Mouse (Mus musculus): ENCODE measurements around the gene Hnrnpr. TPM values are rescaled to one million over a fixed set of nuclear protein-coding genes. Genes with fewer than 3 reads are reported as not detected.
A peak's percentile ranks its signal among the peaks of the same experiment; 100 is the strongest.

The Hnrnpr gene
- polyA plus RNA-seq (2016; fragmentation: Nextera tagmentation; extraction: Ambion mirVana), result 197 and 217 TPM in 2 replicates

DNA sequence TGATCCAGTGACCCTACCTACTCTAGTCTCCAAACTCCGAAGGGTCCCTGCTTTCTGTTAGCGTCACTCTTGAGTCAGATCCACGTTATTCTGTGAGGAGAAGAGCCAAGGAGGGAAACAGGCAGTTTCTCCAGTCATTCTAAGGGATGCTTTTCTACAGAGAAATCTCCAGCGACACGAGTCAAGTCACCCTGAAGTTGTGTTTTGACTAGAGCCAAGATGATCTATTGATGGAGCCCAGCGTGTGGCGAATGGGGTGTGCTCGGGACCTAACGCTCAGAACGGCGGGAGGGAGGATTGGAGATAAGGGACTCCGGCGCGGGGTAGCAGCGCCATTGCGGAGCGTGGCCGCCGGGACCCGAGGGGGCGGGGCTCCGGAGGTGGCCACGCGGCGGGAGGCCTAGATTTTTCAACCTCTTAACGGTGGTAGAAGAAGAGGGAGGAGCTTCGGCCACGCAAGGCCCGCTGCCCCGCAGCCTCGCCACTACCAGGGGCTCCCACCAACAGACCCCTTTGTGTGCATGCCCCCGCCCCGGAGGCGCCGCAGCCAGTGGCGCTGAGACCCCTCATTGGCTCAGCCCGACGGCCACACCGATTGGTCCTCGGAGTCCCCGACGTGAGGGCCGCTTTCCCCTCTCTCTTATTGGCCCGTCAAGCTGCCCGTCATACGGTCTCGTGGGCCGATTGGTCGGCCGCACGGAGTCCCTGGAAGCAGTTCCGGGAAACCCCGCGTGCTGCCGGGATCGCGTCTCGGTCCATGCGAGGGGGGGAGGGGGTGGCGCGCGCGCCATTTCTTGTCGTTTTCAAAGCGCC is at the start of gene Hnrnpr:
Gene Hnrnpr (plus strand): TSS at position 714 of the 813 bp plus-strand sequence.
- Histone ChIP-seq H3K9me3 (no peaks in the 10 kb centered on the region), H3K27me3 (ENCODE audit: insufficient read depth, poor library complexity, severe bottlenecking) (no peaks in the 10 kb centered on the region), H3K36me3 (no peaks in the 10 kb centered on the region), H3K27ac (peak within 1 kb of the TSS; percentile 100), H3K4me1 (replicated peaks) (peaks cover 41% of the 10 kb centered on the region), H3K4me3 (peak within 1 kb of the TSS; percentile 100)
- peak; percentile 100 for DNase-seq (ENCODE audit: low spot score)
- under 1% methylated on average over 65 of the region's 65 CpGs for WGBS

DNA sequence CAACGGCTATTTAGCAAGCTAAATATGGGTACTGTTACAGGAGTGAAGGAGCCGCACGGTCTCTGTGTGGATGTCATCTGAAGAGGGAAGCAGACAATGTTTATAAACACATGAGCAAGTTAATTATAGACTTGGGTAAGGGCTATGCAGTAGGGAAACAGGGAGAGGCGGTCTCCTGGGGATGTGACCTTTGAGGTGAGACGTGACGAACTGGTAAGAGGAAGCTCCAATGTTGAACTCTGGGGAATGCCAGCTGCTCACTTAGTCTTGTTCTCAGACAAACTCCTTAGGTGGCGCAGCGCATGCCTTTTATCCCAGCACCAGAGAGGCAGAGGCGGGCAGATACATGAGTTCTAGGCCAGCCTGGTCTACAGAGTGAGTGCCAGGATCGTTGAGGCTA is 48.8 kb upstream of the Hnrnpr start:
- Histone ChIP-seq H3K27ac (no peak overlapping the region), H3K36me3 (no peaks in the 10 kb centered on the region), H3K9me3 (no peaks in the 10 kb centered on the region), H3K4me3 (no peak overlapping the region), H3K27me3 (ENCODE audit: insufficient read depth, poor library complexity, severe bottlenecking) (no peaks in the 10 kb centered on the region; the same call in 1 of the 2 replicates), H3K4me1 (replicated peaks) (peaks cover 25% of the 10 kb centered on the region)
- DNase-seq (ENCODE audit: low spot score), result no peak
- 76% methylated on average over 10 of the region's 10 CpGs for WGBS

DNA sequence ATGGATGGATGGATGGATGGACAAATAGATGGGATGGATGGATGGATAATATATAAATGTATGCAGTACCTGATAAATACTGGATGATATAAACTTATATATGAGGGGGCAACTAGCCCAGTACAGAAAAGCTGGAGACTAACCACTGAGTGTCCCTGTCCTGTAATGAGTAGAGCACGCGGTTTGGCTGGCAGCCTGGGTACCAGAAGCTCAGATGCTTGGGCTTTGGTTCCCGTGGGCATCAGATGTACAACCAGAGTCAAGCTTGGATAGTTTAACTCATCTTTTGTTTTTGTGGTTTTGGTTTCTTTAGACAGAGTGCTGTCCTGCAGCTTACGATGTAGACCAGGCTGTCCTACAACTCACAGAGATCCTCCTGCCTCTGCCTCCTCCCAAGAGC is 47.2 kb upstream of the Hnrnpr start:
- DNase-seq (ENCODE audit: low spot score), result no peak
- WGBS, result 96% methylated on average over 4 of the region's 4 CpGs
- no peak overlapping the region for H3K4me3 ChIP-seq
- H3K27ac ChIP-seq, result no peak overlapping the region
- peaks cover 18% of the 10 kb centered on the region for H3K4me1 ChIP-seq (replicated peaks)
- no peaks in the 10 kb centered on the region for H3K9me3 ChIP-seq
- no peaks in the 10 kb centered on the region; the same call in 1 of the 2 replicates for H3K27me3 ChIP-seq (ENCODE audit: insufficient read depth, poor library complexity, severe bottlenecking)
- no peaks in the 10 kb centered on the region for H3K36me3 ChIP-seq

DNA sequence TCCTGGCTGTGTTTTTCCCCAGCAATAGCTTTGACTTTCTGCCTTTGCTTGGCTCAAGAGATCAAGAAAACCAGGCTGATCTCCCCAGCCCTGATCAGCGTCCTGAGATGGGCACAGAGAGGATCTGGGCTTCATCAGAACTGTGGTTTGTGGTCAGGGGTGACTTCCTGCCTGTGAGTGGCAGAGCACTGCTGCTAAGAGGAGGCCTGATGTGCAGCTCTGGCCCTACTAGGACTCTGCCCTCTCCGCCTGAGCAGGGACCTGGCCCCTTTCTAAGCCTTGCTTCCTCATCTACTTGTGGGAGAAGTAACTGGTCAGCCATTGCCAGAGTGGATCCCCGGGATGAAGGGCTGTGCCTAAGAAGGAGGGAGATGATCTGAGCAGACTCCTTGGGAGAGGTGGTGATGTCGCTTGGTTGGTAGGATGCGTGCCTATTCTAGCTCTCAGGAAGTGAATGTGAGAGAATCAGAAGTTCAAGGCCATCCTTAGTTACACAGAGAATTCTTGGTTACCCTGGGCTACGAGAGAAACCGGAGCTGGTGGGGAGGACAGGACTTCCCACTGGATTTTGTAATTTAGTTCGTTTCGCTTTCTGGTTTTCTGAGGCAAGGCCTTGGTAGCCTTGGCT is 43.9 kb upstream of the Hnrnpr start:
- peaks cover 7% of the 10 kb centered on the region; the same call in 1 of the 2 replicates for H3K4me1 ChIP-seq (replicated peaks)
- no peak for DNase-seq (ENCODE audit: low spot score)
- no peaks in the 10 kb centered on the region for H3K9me3 ChIP-seq
- 79% methylated on average over 9 of the region's 9 CpGs for WGBS
- H3K27ac ChIP-seq, result no peak overlapping the region
- H3K36me3 ChIP-seq, result no peaks in the 10 kb centered on the region
- no peak overlapping the region for H3K4me3 ChIP-seq
- no peaks in the 10 kb centered on the region; the same call in 1 of the 2 replicates for H3K27me3 ChIP-seq (ENCODE audit: insufficient read depth, poor library complexity, severe bottlenecking)

DNA sequence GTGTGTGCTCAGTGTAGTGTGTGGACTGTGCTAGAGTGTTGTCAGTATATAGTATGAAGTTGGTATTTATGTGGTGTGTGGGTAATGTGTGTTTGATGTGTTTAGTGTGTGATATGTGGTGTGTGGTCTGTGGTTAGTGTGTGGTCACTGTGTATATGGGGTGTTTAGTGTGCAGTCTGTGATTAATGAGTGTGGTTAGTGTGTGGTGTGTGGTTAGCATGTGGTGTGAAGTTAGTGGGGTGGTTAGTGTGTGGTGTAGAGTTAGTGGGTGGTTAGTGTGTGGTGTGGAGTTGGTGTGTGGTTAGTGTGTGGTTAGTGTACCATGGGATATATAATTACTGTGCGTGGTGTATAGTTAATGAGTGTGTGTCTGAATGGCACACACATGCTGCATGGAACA is 41.8 kb upstream of the Hnrnpr start:
- DNase-seq (ENCODE audit: low spot score), result no peak
- WGBS, result 93% methylated on average over 1 of the region's 1 CpGs

DNA sequence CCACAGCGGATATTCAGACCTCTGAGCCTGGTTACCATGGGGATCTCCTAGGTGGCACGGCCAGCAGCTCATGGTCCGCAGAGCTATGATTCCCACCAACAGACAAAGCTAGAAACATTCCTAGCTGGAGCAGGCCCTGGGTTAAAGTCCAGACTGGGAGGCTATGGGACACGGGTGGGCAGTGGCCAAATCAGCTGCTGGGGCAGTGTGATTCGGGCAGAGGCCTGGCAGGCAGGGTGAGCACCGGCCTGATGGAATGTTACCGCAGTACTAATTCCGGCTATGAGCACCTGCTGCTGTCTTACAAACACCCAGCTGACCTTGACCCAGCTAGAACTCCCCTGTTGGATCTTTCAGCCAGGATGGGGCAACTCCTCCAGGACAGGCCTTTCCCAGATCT is 40.1 kb upstream of the Hnrnpr start:
- H3K9me3 ChIP-seq, result peaks cover 18% of the 10 kb centered on the region
- 0 out of 2 replicates have a peak, but pooled peaks cover 7% of the 10 kb centered on the region for H3K4me1 ChIP-seq (replicated peaks)
- peaks cover 5% of the 10 kb centered on the region; the same call in 1 of the 2 replicates for H3K36me3 ChIP-seq
- no peak overlapping the region for H3K27ac ChIP-seq
- 85% methylated on average over 8 of the region's 8 CpGs for WGBS
- H3K4me3 ChIP-seq, result no peak overlapping the region
- DNase-seq (ENCODE audit: low spot score), result no peak
- no peaks in the 10 kb centered on the region for H3K27me3 ChIP-seq (ENCODE audit: insufficient read depth, poor library complexity, severe bottlenecking)

More for the DNA sequence above, 41.8 kb upstream of the Hnrnpr start:
- no peak overlapping the region for H3K4me3 ChIP-seq
- peaks cover 16% of the 10 kb centered on the region for H3K9me3 ChIP-seq
- peaks cover 5% of the 10 kb centered on the region; the same call in 1 of the 2 replicates for H3K36me3 ChIP-seq
- peaks cover 7% of the 10 kb centered on the region; the same call in 1 of the 2 replicates for H3K4me1 ChIP-seq (replicated peaks)
- no peak overlapping the region for H3K27ac ChIP-seq
- H3K27me3 ChIP-seq (ENCODE audit: insufficient read depth, poor library complexity, severe bottlenecking), result no peaks in the 10 kb centered on the region; the same call in 1 of the 2 replicates

DNA sequence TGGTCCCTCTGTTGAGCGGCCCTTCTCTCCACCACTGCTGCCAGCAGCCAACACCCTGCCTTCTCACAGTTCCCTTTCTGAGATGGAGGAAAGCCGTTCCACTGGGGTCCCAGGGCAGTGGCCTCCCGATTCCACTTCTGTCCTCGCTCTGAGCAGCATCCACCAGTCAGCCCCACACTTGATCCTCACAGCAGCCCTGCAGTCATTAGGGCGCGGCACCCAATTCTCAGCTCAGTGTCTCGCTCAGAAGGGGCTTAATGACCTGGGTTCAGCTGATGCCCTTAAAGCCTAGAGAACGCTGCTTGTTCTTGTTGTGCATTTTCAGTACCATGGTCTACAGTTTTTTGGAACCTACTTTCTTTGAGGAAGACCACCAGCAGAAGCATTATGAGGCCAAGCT is 29.6 kb upstream of the Hnrnpr start:
- peak overlapping the region; percentile 19 for H3K27ac ChIP-seq
- H3K9me3 ChIP-seq, result no peaks in the 10 kb centered on the region
- H3K27me3 ChIP-seq (ENCODE audit: insufficient read depth, poor library complexity, severe bottlenecking), result peaks cover 7% of the 10 kb centered on the region; the same call in 1 of the 2 replicates
- no peaks in the 10 kb centered on the region for H3K36me3 ChIP-seq
- H3K4me1 ChIP-seq (replicated peaks), result peaks cover 40% of the 10 kb centered on the region
- WGBS, result 84% methylated on average over 8 of the region's 8 CpGs
- no peak overlapping the region for H3K4me3 ChIP-seq
- DNase-seq (ENCODE audit: low spot score), result no peak

DNA sequence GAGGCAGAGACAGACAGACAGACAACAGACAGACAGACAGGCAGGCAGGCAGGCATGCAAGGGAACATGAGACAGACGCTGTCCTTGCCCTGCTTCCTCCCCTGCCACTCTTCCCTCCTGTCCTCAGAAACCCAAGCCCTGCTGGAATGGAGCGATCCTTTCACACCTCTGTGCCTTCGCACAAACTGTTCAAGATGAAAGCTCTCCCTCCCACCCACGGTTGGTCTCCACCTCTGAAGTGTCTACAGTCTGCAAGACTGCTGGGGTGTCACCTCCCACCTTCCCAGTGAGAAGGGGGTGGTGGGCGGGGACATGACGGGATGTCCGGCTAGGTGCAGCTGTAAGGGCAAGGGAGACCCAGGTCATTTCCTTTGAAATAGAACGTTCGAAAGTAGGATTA is 29.1 kb upstream of the Hnrnpr start:
- no peaks in the 10 kb centered on the region for H3K9me3 ChIP-seq
- no peaks in the 10 kb centered on the region for H3K36me3 ChIP-seq
- H3K27me3 ChIP-seq (ENCODE audit: insufficient read depth, poor library complexity, severe bottlenecking), result peaks cover 7% of the 10 kb centered on the region; the same call in 1 of the 2 replicates
- no peak for DNase-seq (ENCODE audit: low spot score)
- 51% methylated on average over 9 of the region's 9 CpGs for WGBS
- H3K4me3 ChIP-seq, result no peak overlapping the region
- peaks cover 44% of the 10 kb centered on the region for H3K4me1 ChIP-seq (replicated peaks)
- H3K27ac ChIP-seq, result peak overlapping the region; percentile 19

DNA sequence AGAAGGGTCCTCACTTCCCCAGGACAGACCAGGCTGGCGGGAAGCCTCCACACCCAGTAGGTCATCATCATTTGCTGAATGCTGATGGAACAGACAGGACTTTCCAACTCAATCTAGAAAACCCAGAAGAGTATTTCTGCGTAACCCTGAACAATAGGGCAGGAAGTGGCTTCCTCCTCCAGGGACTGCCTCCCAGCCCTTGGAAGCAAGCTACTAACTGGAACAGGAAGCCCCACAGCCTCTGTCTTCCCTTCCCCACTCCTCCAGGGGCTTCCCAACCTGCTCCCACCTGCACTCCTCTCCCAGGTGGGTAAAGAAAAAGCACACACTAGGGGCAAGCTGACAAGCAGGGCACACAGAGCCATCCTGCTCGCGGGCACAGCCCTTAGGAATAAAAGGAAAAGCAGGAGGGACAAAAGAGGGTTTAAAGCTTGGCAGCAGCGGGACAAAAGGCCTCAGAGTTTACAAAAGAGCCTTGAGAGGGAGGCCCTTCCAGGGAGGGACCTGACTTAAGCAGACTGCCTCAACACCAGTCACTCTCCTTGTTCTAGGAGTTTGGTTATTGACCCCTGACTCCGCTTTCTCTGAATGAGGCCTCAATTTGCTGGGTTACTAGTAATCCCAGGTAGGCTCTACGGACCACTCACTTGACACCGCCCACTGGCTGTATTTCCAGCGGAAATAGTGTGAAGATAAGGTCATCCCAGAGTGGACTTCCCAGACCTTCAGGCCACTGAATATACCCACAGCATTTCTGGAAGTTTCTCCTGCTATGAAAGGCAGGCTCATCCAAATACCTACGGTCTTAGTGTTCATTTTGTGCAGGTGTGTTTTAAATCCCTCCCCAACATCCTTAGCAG is 27.9 kb upstream of the Hnrnpr start:
- 0 out of 2 replicates have a peak, but pooled peaks cover 2% of the 10 kb centered on the region for H3K9me3 ChIP-seq
- peak; percentile 57 for DNase-seq (ENCODE audit: low spot score)
- peaks cover 7% of the 10 kb centered on the region; the same call in 1 of the 2 replicates for H3K27me3 ChIP-seq (ENCODE audit: insufficient read depth, poor library complexity, severe bottlenecking)
- WGBS, result 17% methylated on average over 10 of the region's 10 CpGs
- H3K27ac ChIP-seq, result peak overlapping the region; percentile 89
- peaks cover 57% of the 10 kb centered on the region for H3K4me1 ChIP-seq (replicated peaks)
- peak overlapping the region; percentile 26; the same call in 1 of the 2 replicates for H3K4me3 ChIP-seq
- H3K36me3 ChIP-seq, result peaks cover 9% of the 10 kb centered on the region

DNA sequence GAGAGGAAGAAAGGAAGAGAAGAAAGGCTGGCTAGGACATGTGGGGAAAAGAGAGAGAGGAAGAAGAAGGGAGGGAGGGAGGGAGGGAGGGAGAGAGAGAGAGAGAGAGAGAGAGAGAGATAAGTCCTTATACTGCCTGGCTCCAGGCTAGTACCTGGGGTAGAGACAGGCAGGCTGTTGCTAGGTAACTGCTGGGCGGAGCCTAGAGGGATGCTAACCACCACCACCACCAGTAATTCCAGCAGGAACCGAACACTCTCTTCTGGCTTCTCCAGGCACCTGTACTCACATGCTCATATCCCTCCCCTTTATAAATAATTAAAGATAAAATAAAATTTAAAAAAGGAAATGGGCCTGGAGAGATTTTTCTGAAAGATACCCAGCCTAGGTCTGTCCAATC is 27.0 kb upstream of the Hnrnpr start:
- H3K4me1 ChIP-seq (replicated peaks), result peaks cover 57% of the 10 kb centered on the region
- WGBS, result 20% methylated on average over 2 of the region's 2 CpGs
- H3K4me3 ChIP-seq, result no peak overlapping the region
- peak overlapping the region; percentile 89 for H3K27ac ChIP-seq
- DNase-seq (ENCODE audit: low spot score), result no peak
- H3K27me3 ChIP-seq (ENCODE audit: insufficient read depth, poor library complexity, severe bottlenecking), result peaks cover 15% of the 10 kb centered on the region
- H3K36me3 ChIP-seq, result peaks cover 18% of the 10 kb centered on the region
- H3K9me3 ChIP-seq, result peaks cover 11% of the 10 kb centered on the region

DNA sequence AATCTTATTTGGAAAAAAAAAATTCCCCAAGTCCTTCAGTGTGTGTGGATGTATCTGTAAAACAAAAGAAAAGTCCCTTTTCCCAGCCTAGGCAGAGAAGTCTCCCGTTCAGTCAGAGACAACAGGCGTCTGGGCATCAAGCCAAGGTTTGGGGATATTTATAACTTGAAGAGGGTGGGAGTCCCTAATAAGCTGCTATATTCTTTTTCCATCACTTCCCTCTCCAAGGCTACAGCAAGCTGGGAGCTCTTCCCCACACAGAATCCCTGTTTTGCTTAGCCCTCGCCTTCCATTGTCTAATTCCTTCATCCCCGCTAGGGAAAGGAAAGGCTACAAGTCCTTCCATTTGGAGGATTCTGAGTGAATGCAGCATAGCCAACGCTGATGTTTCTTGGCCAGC is 26.3 kb upstream of the Hnrnpr start, which contains the start of gene Zfp46:
Gene Zfp46 (plus strand): TSS at position 229 of the 400 bp plus-strand sequence.
- Histone ChIP-seq H3K36me3 (peaks cover 25% of the 10 kb centered on the region), H3K27ac (peak within 1 kb of the TSS; percentile 89), H3K9me3 (peaks cover 14% of the 10 kb centered on the region), H3K4me1 (replicated peaks) (peaks cover 58% of the 10 kb centered on the region), H3K4me3 (peak within 1 kb of the TSS; percentile 73), H3K27me3 (ENCODE audit: insufficient read depth, poor library complexity, severe bottlenecking) (peaks cover 21% of the 10 kb centered on the region)
- DNase-seq (ENCODE audit: low spot score), result no peak
- WGBS, result 59% methylated on average over 5 of the region's 5 CpGs

DNA sequence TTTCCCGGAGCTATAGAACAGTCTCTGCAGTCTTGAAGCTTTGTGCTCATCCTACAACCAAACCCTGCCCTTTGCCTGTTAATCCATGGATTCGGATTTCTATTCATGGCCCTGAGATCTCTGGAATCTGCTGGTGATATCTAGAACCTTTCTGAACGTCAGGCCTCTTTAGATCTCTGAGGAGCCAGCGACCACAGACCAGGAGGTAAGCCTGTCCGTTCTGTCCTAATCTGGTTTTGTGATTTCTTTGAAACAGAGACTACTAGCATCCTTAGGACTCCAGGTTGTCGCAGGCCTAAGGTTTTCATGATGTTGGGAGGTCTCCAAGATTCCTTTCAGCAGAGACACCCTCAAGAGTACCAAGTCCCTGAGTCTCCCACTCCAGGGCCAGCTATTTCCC is 25.9 kb upstream of the Hnrnpr start:
- H3K9me3 ChIP-seq, result peaks cover 14% of the 10 kb centered on the region
- H3K27ac ChIP-seq, result peak overlapping the region; percentile 88
- H3K4me3 ChIP-seq, result peak overlapping the region; percentile 73
- H3K27me3 ChIP-seq (ENCODE audit: insufficient read depth, poor library complexity, severe bottlenecking), result peaks cover 26% of the 10 kb centered on the region
- 41% methylated on average over 6 of the region's 6 CpGs for WGBS
- H3K36me3 ChIP-seq, result peaks cover 29% of the 10 kb centered on the region
- no peak for DNase-seq (ENCODE audit: low spot score)
- H3K4me1 ChIP-seq (replicated peaks), result peaks cover 62% of the 10 kb centered on the region

Measured in hindbrain, embryonic 10.5 days (tissue).